Comparison of ENCODE assay signal across 21 mouse cellular contexts in the genomic region with DNA sequence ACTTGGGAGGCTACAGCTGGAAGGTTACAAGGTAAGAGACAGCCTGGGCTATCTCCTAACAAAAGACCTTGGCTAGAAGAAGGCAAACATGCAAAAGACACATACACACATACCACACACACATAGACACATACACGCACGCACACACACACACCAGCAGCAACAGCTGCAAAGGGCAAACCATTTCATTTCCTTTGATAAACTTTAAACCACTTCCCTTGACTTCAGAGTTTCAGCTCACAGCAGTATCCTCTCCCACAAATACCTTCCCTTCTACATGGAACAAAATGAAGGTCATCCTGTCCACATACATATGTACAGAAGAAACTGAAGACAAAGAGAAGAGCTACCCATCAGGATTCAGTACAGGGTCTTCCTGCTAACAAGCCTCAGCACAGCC. TPM values are rescaled to one million over a fixed set of nuclear protein-coding genes. Genes with fewer than 3 reads are reported as not detected.
DNase-seq lines count a peak whose midpoint lies in the region; ATAC-seq lines count a peak whose summit lies in the region.
"Had no signal": no experiment of that assay in that cellular context is flagged by ENCODE, and none has a peak within 500 bp of the region (broad histone marks: within the 10 kb centered on the region; RNA-seq: fewer than 3 reads in every experiment).

No protein-coding gene starts in this region.

- no peak overlapping the region for H3K27ac ChIP-seq in heart, embryonic 16.5 days (ENCODE audit: low read length)
- H3K27ac ChIP-seq: forebrain, embryonic 15.5 days; heart, adult 2 months; heart, embryonic 13.5 days; hindbrain, embryonic 14.5 days; intestine, embryonic 15.5 days; limb, embryonic 13.5 days; liver, embryonic 13.5 days; midbrain, embryonic 15.5 days had no signal

- H3K9me3 ChIP-seq in heart, embryonic 16.5 days (replicated peaks; ENCODE audit: control insufficient read depth, low read length), result 0 out of 2 replicates have a peak, but pooled peaks cover 2% of the 10 kb centered on the region
- H3K9me3 ChIP-seq: embryonic facial prominence, embryonic 15.5 days; forebrain, embryonic 15.5 days; heart, embryonic 13.5 days; intestine, embryonic 15.5 days; limb, embryonic 13.5 days; liver, embryonic 13.5 days; midbrain, embryonic 15.5 days had no signal

- peak; percentile 35; the same call in 1 of the 2 replicates for ATAC-seq in heart, embryonic 16.5 days (replicated peaks; ENCODE audit: extremely low read depth, insufficient read depth, low FRiP score)
- ATAC-seq in activated CD4-positive, CD25-positive, alpha-beta regulatory T cell, adult 4 months, result peak; percentile 53
- ATAC-seq in inflammation-experienced regulatory T-cells, adult 6 months, result peak; percentile 67
- ATAC-seq: forebrain, embryonic 15.5 days; intestine, embryonic 15.5 days; midbrain, embryonic 15.5 days had no signal

- H3K36me3 ChIP-seq in heart, embryonic 16.5 days (ENCODE audit: control insufficient read depth, insufficient read depth), result peaks cover 16% of the 10 kb centered on the region
- H3K36me3 ChIP-seq: forebrain, embryonic 15.5 days had no signal

- DNase-seq in heart, adult 18-20 months, result no peak
- DNase-seq in 416B (ENCODE audit: low read depth), result peak; percentile 74
- no peak for DNase-seq in adrenal gland, adult 2 months
- DNase-seq in kidney, adult 11 months, result no peak
- DNase-seq in cerebellum, adult 18-20 months, result no peak
- DNase-seq: cerebellum, adult 9-10 months; gastrocnemius, postnatal 10 days; heart, adult 2 months; layer of hippocampus, adult 9-11 months; liver, embryonic 13.5 days; lung, adult 2 months had no signal

- H3K9ac ChIP-seq in heart, embryonic 16.5 days (ENCODE audit: low read length), result no peak overlapping the region
- H3K9ac ChIP-seq: embryonic facial prominence, embryonic 15.5 days; forebrain, embryonic 15.5 days; heart, embryonic 13.5 days; hindbrain, embryonic 14.5 days; intestine, embryonic 15.5 days; limb, embryonic 13.5 days; liver, embryonic 13.5 days; midbrain, embryonic 15.5 days had no signal

- no peak overlapping the region for H3K4me3 ChIP-seq in heart, embryonic 16.5 days (ENCODE audit: low read length)
- H3K4me3 ChIP-seq: embryonic facial prominence, embryonic 15.5 days; forebrain, embryonic 15.5 days; heart, adult 2 months; heart, embryonic 13.5 days; intestine, embryonic 15.5 days; limb, embryonic 13.5 days; liver, embryonic 13.5 days; midbrain, embryonic 15.5 days had no signal

- H3K27me3 ChIP-seq in heart, embryonic 16.5 days (ENCODE audit: control insufficient read depth, insufficient read depth, low read length), result no peaks in the 10 kb centered on the region
- H3K27me3 ChIP-seq: embryonic facial prominence, embryonic 15.5 days; forebrain, embryonic 15.5 days; heart, embryonic 13.5 days; intestine, embryonic 15.5 days; liver, embryonic 13.5 days; midbrain, embryonic 15.5 days had no signal

- WGBS in heart, embryonic 16.5 days, result 88% methylated on average over 2 of the region's 2 CpGs

- H3K4me2 ChIP-seq in heart, embryonic 16.5 days (ENCODE audit: low read depth, low read length), result no peak overlapping the region
- H3K4me2 ChIP-seq: embryonic facial prominence, embryonic 15.5 days; forebrain, embryonic 15.5 days; heart, embryonic 13.5 days; hindbrain, embryonic 14.5 days; intestine, embryonic 15.5 days; limb, embryonic 13.5 days; liver, embryonic 13.5 days; midbrain, embryonic 15.5 days had no signal

- peaks cover 10% of the 10 kb centered on the region for H3K4me1 ChIP-seq in heart, embryonic 16.5 days (ENCODE audit: control insufficient read depth, insufficient read depth, low read length)
- H3K4me1 ChIP-seq: forebrain, embryonic 15.5 days; liver, embryonic 13.5 days; midbrain, embryonic 15.5 days had no signal

RNA-seq across cellular contexts. Expression of a gene that starts 56.7 kb away (rescaled TPM):
- 23.1 and 24.9 TPM in 2 replicates for polyA plus RNA-seq in heart, embryonic 16.5 days (2015; fragmentation: Nextera tagmentation; extraction: Ambion mirVana)
- total RNA-seq in heart, adult 18-20 months (2021), result 100 to 1,000 TPM; 103 to 142 TPM
- 10 to 100 TPM; 62.7 to 97.2 TPM for polyA plus RNA-seq in activated CD4-positive, CD25-positive, alpha-beta regulatory T cell, adult 4 months (2017; shearing (Covaris generic))
- 10 to 100 TPM; 78.0 to 94.8 (median 90.1) TPM for polyA plus RNA-seq in inflammation-experienced regulatory T-cells, adult 6 months (2017; shearing (Covaris generic))
- total RNA-seq in adrenal gland, adult 2 months (2021), result 100 to 1,000 TPM in 1 of 2 experiments, 10 to 100 TPM in 1; 71.0 to 125 TPM
- polyA plus RNA-seq in adrenal gland, adult 2 months (2012; rRNA removed), result 12.0 and 13.4 TPM in 2 replicates
